8 mouse cellular contexts compared by ENCODE assay signal in the genomic region with DNA sequence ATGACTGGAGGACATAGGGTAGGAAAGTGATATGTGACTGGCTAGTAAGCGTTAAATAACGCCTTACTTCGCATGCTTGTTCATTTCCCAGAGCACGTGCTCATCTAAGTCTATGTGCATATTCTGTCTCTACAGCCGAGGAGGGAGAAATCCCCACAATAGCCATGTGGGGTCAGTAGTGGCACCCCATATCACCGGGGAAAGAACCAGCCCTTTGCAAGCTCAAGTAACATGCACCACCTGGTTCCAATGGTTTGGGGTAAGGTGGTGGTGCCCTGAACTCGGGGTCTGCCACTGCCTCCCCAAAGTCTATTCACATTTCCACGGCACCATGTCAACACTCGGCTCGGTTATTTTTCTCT.
DNase-seq lines count a peak whose midpoint lies in the region; ATAC-seq and TF ChIP-seq lines count a peak whose summit lies in the region.
"Had no signal": no experiment of that assay in that cellular context is flagged by ENCODE, and none has a peak within 500 bp of the region (broad histone marks: within the 10 kb centered on the region; RNA-seq: fewer than 3 reads in every experiment).

No protein-coding gene starts in this region.

- no peaks in the 10 kb centered on the region for H3K9me3 ChIP-seq in limb, embryonic 11.5 days (ENCODE audit: control insufficient read depth, low read length)
- no peaks in the 10 kb centered on the region for H3K9me3 ChIP-seq in limb, embryonic 10.5 days (replicated peaks)
- H3K9me3 ChIP-seq in MEL (replicated peaks; ENCODE audit: insufficient read depth, low read length) = no peaks in the 10 kb centered on the region
- H3K9me3 ChIP-seq in hindbrain, embryonic 15.5 days = no peaks in the 10 kb centered on the region
- H3K9me3 ChIP-seq: megakaryocyte, embryonic 14.5 days had no signal

- H3K9ac ChIP-seq in limb, embryonic 11.5 days (ENCODE audit: low read length) = no peak overlapping the region
- H3K9ac ChIP-seq in MEL (ENCODE audit: control insufficient read depth, low read depth, low read length, poor library complexity, severe bottlenecking) = no peak overlapping the region
- H3K9ac ChIP-seq in hindbrain, embryonic 15.5 days = no peak overlapping the region

- H3K27me3 ChIP-seq in limb, embryonic 11.5 days (ENCODE audit: control insufficient read depth, insufficient read depth, low read length) = no peaks in the 10 kb centered on the region
- no peaks in the 10 kb centered on the region for H3K27me3 ChIP-seq in limb, embryonic 10.5 days (ENCODE audit: low read depth, poor library complexity, severe bottlenecking)
- no peaks in the 10 kb centered on the region for H3K27me3 ChIP-seq in MEL (ENCODE audit: control insufficient read depth in 1 of 2, insufficient read depth in 2 of 2, low read length in 2 of 2)
- H3K27me3 ChIP-seq in cerebellum, adult 2 months (ENCODE audit: control insufficient read depth, insufficient read depth, low read length) = no peaks in the 10 kb centered on the region
- H3K27me3 ChIP-seq in hindbrain, embryonic 15.5 days = no peaks in the 10 kb centered on the region
- H3K27me3 ChIP-seq: megakaryocyte, embryonic 14.5 days had no signal

- no peak for ATAC-seq in limb, embryonic 11.5 days (ENCODE audit: insufficient number of reproducible peaks, low FRiP score, low TSS enrichment, low read depth)
- ATAC-seq in hindbrain, embryonic 15.5 days (ENCODE audit: low FRiP score, low read depth) = peak; percentile 62

- TF ChIP-seq EP300 in MEL (IDR thresholded peaks at IDR 0.05; ENCODE audit: low read depth in 1 of 2, low read length in 2 of 2) = no peak

- no peak overlapping the region for H3K27ac ChIP-seq in limb, embryonic 11.5 days (replicated peaks; ENCODE audit: low read depth, low read length)
- H3K27ac ChIP-seq in limb, embryonic 10.5 days = no peak overlapping the region
- no peak overlapping the region for H3K27ac ChIP-seq in MEL (ENCODE audit: control insufficient read depth, low read depth, low read length)
- H3K27ac ChIP-seq in cerebellum, adult 2 months (ENCODE audit: insufficient read depth, low read length) = no peak overlapping the region
- H3K27ac ChIP-seq in hindbrain, embryonic 15.5 days (replicated peaks) = no peak overlapping the region; the same call in 1 of the 2 replicates

- H3K4me2 ChIP-seq in limb, embryonic 11.5 days (ENCODE audit: low read depth, severe bottlenecking) = no peak overlapping the region
- peak overlapping the region; percentile 32 for H3K4me2 ChIP-seq in hindbrain, embryonic 15.5 days

- H3K4me1 ChIP-seq in limb, embryonic 11.5 days (ENCODE audit: control insufficient read depth, insufficient read depth, low read length) = no peaks in the 10 kb centered on the region
- no peaks in the 10 kb centered on the region for H3K4me1 ChIP-seq in limb, embryonic 10.5 days
- peaks cover 15 to 35% of the 10 kb centered on the region in 2 experiments for H3K4me1 ChIP-seq in MEL (ENCODE audit: control insufficient read depth in 1 of 2, insufficient read depth in 2 of 2, low read length in 2 of 2)
- H3K4me1 ChIP-seq in cerebellum, adult 2 months (ENCODE audit: control insufficient read depth, insufficient read depth, low read length) = no peaks in the 10 kb centered on the region
- H3K4me1 ChIP-seq in hindbrain, embryonic 15.5 days (replicated peaks) = no peaks in the 10 kb centered on the region

- H3K36me3 ChIP-seq in limb, embryonic 11.5 days (ENCODE audit: control insufficient read depth, insufficient read depth, low read length) = no peaks in the 10 kb centered on the region
- peaks cover 26% of the 10 kb centered on the region for H3K36me3 ChIP-seq in limb, embryonic 10.5 days
- peaks cover 0 to 29% of the 10 kb centered on the region in 2 experiments; a peak in 2 of 4 replicates for H3K36me3 ChIP-seq in MEL (ENCODE audit: control insufficient read depth in 1 of 2, insufficient read depth in 2 of 2, low read length in 2 of 2)
- peaks cover 3% of the 10 kb centered on the region; the same call in 1 of the 2 replicates for H3K36me3 ChIP-seq in hindbrain, embryonic 15.5 days

- H3K79me2 ChIP-seq in MEL (ENCODE audit: control insufficient read depth, insufficient read depth, low read length, poor library complexity) = no peaks in the 10 kb centered on the region

- TF ChIP-seq POLR2A in MEL (IDR thresholded peaks at IDR 0.05; ENCODE audit: control insufficient read depth in 1 of 2, insufficient read depth in 1 of 2, low read depth in 1 of 2, low read length in 2 of 2, poor library complexity in 1 of 2) = no peak
- no peak for TF ChIP-seq POLR2A in cerebellum, adult 2 months (IDR thresholded peaks at IDR 0.05; ENCODE audit: borderline replicate concordance, insufficient read depth, low read length)

- 62% methylated on average over 10 of the region's 10 CpGs for WGBS in limb, embryonic 11.5 days
- WGBS in limb, embryonic 10.5 days = 69% methylated on average over 10 of the region's 10 CpGs
- 62% methylated on average over 10 of the region's 10 CpGs for WGBS in cerebellum, adult 2 months
- WGBS in hindbrain, embryonic 15.5 days = 63% methylated on average over 10 of the region's 10 CpGs

- peak; percentile 44 to 62 (median 48) for TF ChIP-seq CTCF in MEL (IDR thresholded peaks at IDR 0.05 in 2 of 3, conservative IDR thresholded peaks at IDR 0.05 in 1 of 3; ENCODE audit: control insufficient read depth in 1 of 3, insufficient read depth in 1 of 3, low read depth in 2 of 3, low read length in 3 of 3, poor library complexity in 1 of 3, severe bottlenecking in 1 of 3)
- TF ChIP-seq CTCF in cerebellum, adult 2 months (IDR thresholded peaks at IDR 0.05; ENCODE audit: borderline replicate concordance, insufficient read depth, low read depth, low read length) = peak; percentile 68

- DNase-seq in limb, embryonic 11.5 days (ENCODE audit: low spot score) = peak; percentile 34
- DNase-seq in limb, embryonic 10.5 days (ENCODE audit: low spot score) = no peak
- DNase-seq in MEL (ENCODE audit: low read depth, low spot score) = peak; percentile 54
- DNase-seq in cerebellum, adult 2 months = peak; percentile 26 to 41
- peak; percentile 21 for DNase-seq in retina, postnatal 7 days (ENCODE audit: low read depth, low spot score)
- no peak for DNase-seq in spleen, postnatal 4 days (ENCODE audit: low spot score in 2 of 2)

- TF ChIP-seq RAD21 in MEL (IDR thresholded peaks at IDR 0.05; ENCODE audit: low read depth, low read length) = peak; percentile 63

- no peak overlapping the region for H3K4me3 ChIP-seq in limb, embryonic 11.5 days (ENCODE audit: low read depth, low read length)
- no peak overlapping the region for H3K4me3 ChIP-seq in limb, embryonic 10.5 days
- no peak overlapping the region for H3K4me3 ChIP-seq in MEL (ENCODE audit: control insufficient read depth in 1 of 2, insufficient read depth in 1 of 2, low read depth in 2 of 2, low read length in 2 of 2)
- no peak overlapping the region for H3K4me3 ChIP-seq in cerebellum, adult 2 months (replicated peaks; ENCODE audit: insufficient read depth, low read depth, low read length)
- no peak overlapping the region for H3K4me3 ChIP-seq in hindbrain, embryonic 15.5 days
- H3K4me3 ChIP-seq: megakaryocyte, embryonic 14.5 days had no signal

TF ChIP-seq in MEL, 35 proteins besides CTCF, POLR2A, EP300 and RAD21:
- TF ChIP-seq ZC3H11A (IDR thresholded peaks at IDR 0.05; ENCODE audit: low read depth, low read length) = peak; percentile 39
- TF ChIP-seq SMC3 (IDR thresholded peaks at IDR 0.05; ENCODE audit: low read depth, low read length) = peak; percentile 69
- TF ChIP-seq MEF2A (IDR thresholded peaks at IDR 0.05; ENCODE audit: extremely low read depth, insufficient replicate concordance, low read depth, low read length, poor library complexity, severe bottlenecking) = no peak
- no peak for TF ChIP-seq NELFE (IDR thresholded peaks at IDR 0.05; ENCODE audit: low read depth, low read length)
TF ChIP-seq in MEL: peak in this region for 2.

Comparison
In these comparisons a context has a peak if more than half of its experiments do, and no peak if none do; other contexts are left out.
1. DNase-seq: peak in limb, embryonic 11.5 days (single experiment), MEL (single experiment), cerebellum, adult 2 months (2 of 2) and retina, postnatal 7 days (single experiment); none in limb, embryonic 10.5 days (single experiment) and spleen, postnatal 4 days (0 of 2).